Mouse (Mus musculus) heart, adult 11 months (tissue): ENCODE measurements at regions not wholly inside any gene's neighbourhood (a gene's known extent, or its start where the extent isn't known, plus 50 kb on each side); places are given as distances from the start of the nearest gene placed in this dataset.
"Not testable (repeated sequence)": the region's sequence is repeated elsewhere in the genome, so short reads cannot be mapped to it uniquely, and the experiment has no call there.

Experiments
- DNase-seq: peaks from one replicate; pipeline ENCODE4 v3.0.0; 2022

GRCm38 (mm10) chr16:51169294-51169693 is 578.3 kb upstream of the Ccdc54 start:
- DNase-seq = no peak

- DNase-seq = no peak
Measured at GRCm38 (mm10) chr16:51160768-51161167, 569.8 kb upstream of the Ccdc54 start.

DNA sequence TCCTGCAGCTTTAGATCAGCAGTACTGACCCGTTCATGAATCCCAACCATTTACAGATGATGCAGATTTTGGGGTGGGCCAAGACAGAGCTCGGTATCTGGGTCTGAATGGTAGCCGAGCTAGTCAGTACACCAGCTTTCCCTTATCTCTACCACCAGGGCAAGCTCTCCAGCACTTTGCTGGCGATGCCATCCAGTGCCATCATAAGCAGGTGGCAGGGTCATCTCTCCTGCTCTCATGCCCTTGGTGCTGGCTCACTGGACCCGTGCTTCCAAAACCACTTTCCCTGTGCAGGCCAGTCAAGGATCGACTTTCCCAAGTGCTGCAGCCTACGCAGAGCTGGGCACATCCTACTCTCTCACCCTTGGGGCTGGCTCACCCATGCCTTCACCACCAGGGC is 547.6 kb upstream of the Ccdc54 start:
- peak; percentile 76 for DNase-seq

DNA sequence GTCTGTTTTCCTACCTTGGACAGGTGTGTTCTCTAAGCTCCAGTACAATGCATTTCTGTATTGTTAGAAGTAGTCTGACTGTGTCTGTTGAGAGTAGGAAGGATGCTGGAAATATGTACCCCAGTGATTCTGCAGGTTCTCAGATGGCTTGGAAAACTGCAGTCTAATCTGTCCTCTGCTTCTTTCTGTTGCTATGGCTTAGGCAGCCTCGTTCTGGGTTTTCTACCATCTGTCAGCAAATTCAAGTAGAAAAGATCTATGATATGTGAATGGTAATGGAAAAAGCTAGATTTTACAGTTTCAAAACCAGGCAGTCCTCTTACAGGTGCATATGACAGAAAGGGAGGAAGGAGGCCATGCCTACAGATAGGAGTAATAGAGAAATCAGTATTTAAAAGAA is 528.9 kb upstream of the Ccdc54 start:
- no peak for DNase-seq

DNA sequence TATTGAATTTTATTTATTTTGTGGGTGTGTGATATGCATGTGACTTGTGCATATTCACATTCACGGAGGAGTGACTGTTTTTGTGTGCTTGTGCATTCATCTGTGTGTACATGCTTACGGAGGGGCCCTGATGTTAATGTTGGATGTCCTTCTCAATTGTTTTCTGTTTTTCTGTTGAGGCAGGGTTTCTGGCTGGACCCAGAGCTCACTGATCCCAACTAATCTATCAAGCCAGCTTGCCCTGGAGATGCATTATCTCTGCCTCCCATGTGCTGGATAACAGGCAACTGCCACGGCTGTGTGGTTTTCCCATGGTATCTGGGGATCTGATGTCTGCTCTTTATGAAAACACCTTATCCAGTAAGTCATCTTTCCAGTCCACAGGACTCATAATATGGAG is 527.4 kb upstream of the Ccdc54 start:
- peak; percentile 56 for DNase-seq

DNA sequence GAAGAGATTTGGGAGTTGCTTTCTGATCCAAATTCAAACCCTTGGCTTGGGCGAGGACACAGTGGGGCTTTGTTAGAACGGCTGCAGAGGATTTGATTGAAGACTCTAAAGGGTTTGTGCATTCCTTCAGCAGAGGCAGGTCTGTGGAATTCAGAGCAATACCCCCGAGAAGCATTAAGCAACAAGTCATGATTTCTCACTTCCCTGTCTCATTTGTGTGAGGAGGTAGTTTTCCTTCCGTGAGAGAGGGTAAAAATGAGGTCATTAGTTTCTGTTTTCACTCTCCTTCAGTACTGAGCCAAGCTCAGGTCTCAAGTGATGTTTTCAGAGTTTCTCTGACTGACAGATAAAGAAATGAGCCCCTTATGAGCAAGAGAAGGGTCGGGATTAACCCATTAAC is 526.9 kb upstream of the Ccdc54 start:
- DNase-seq = no peak

DNA sequence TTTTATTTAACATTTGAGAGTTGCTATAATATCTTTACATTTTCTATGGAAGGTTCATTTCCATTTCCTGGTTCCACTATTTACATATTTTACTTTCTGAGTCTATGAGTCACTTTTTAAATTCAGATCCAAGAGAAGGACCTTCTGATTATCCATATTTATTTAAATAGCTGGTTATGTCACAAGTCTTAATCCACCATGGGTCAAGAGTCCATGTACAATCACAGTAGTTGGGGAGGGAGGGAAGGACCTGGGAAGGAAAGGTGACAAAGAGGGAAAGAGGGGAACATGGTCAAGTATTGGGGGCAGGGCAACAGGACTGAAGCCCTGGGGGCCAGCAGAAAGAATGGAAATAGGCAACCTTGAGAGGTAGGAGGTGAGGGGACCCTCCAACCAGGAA is 518.9 kb upstream of the Ccdc54 start:
- no peak for DNase-seq

DNA sequence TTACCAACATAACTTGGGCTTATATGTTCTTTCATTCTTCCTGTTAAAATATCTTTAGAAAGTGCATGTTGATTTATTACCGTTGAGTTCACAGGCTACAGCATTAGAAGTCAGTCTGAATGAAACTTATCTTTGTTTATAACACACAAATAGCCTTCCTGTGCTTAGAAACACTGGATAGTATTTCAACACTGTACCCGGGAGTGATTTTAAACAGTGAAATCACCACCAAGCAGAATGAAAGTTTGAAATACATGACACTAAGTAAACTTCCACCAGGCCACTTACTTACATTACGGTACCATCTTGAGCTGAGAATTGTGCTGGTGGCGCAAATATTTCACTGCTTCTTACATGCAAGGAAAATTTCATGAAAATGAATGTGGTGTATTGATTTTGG is 516.5 kb upstream of the Ccdc54 start:
- no peak for DNase-seq

- DNase-seq = no peak
Measured at GRCm38 (mm10) chr16:51086556-51086955, 495.6 kb upstream of the Ccdc54 start.

DNA sequence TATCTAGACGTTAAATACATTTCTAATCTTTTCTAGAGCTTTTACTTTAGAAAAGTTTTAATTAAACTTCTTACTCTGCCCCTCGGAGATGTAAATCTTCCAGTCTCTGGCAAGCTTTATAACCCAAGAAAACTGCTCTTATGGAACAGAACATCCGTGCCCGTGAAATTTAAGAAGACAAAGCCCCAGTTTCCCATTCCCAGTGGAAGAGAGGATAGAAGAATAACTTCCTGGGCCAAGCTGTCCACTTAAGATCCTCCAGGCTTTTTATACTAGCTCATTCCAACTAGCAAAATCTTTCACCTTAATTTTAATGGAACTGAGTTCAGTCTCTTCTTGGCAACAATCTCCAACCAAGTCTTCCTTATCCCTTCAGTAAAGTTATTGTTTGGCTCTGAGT is 489.2 kb upstream of the Ccdc54 start:
- no peak for DNase-seq

GRCm38 (mm10) chr16:51048650-51049049 is 457.7 kb upstream of the Ccdc54 start:
- no peak for DNase-seq

DNA sequence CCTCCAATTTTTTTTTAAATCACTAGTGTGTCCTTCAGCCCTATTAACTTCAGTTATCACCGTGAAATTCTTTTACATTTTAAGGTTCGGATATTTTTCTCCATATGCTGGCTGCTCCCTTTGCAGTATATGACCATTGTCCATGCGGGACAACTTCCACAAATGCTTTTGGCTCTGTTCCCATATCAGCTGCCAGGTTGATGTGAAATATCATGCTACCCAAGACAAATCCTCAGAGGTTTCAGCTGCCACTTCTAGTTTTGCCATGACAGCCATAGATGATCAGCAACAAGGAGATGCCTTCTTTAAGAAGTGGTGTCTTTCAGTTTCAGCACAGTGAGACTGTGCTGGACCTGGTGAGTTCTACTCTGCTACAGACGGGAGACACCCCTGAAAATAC is 457.2 kb upstream of the Ccdc54 start:
- no peak for DNase-seq

GRCm38 (mm10) chr16:51041311-51041710 is 450.4 kb upstream of the Ccdc54 start:
- DNase-seq = no peak

GRCm38 (mm10) chr16:51002876-51003275 is 411.9 kb upstream of the Ccdc54 start:
- no peak for DNase-seq

GRCm38 (mm10) chr16:50964395-50964794 is 373.4 kb upstream of the Ccdc54 start:
- no peak for DNase-seq

DNA sequence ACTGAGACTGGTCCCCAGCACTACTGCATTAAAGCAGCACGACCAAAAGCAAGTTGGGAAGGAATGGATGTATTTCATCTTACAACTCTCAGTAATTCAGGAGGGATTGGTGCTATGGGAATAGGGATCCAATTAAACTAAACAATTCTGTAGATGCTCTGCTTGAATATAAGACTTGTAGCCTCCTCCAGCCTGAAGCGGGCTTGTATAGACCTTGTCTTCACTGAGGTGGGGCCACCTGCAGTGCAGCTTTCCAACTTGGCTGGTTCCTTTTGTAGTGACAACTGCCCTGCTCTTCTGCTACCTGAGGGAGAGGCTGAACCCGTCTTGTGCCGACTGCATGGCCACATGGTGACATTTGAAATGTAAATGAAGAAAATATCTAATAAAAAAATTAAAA is 353.1 kb upstream of the Ccdc54 start:
- no peak for DNase-seq

DNA sequence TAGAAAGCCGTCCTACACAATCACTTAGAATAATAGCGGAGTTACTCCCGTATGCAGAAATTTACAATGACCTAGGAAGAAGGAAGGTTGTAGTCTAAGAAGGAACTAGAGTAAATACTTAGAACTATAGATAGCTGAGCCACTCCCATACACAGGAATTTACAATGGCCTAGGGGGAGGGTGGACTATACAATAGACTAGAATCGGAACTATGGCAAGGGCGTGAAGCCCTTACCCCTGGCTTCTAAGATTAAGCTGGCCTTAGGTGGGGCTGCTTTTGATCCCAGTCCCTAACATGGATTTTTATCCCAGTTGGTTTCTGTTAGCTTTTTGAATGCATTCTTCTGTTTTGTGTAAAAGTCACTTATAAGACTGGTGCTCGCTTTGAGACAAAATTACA is 352.6 kb upstream of the Ccdc54 start:
- not testable (repeated sequence) for DNase-seq

DNA sequence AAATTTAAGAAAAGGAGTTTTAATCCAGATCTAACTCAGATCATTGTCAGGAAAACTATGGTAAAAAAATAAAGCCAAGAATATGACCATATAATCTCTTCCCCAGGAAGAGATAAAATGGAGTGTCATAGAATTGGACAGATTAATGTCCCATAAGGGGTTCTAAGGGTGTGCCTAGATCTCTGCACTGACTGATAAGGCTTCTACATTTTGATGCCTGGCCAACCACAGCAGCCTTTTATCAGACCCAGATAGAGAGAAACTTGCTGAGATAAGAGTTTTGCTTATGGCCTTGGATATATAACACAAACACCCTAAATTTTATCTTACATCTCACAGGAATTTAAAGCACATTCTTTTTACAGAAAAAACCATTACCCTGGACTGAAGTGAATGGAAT is 351.3 kb upstream of the Ccdc54 start:
- no peak for DNase-seq

GRCm38 (mm10) chr16:50939316-50939715 is 348.4 kb upstream of the Ccdc54 start:
- no peak for DNase-seq

GRCm38 (mm10) chr16:50907732-50908131 is 316.8 kb upstream of the Ccdc54 start:
- no peak for DNase-seq

DNA sequence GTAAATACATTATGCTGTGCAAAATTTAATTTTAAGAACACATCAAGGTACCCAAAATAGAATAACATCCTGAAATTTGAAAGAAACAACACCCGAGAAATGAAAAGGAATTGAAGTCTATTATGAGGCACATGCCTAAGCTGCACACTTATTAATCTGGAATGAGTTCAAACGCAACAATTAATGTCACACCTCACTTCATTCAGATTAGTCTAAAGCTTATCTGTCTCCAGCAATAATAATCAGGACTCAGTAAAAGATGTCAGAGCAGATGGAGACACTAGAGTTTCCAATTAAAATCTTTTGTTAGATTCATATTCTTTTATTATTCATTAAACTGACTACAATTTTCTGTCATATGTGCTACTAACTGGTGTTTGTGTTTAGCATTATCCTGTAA is 308.2 kb upstream of the Ccdc54 start:
- no peak for DNase-seq

- no peak for DNase-seq
Measured at GRCm38 (mm10) chr16:50877926-50878325, 287.0 kb upstream of the Ccdc54 start.

- DNase-seq = no peak
Measured at GRCm38 (mm10) chr16:50871318-50871717, 280.4 kb upstream of the Ccdc54 start.

GRCm38 (mm10) chr16:50863565-50863964 is 272.6 kb upstream of the Ccdc54 start:
- DNase-seq = no peak

DNA sequence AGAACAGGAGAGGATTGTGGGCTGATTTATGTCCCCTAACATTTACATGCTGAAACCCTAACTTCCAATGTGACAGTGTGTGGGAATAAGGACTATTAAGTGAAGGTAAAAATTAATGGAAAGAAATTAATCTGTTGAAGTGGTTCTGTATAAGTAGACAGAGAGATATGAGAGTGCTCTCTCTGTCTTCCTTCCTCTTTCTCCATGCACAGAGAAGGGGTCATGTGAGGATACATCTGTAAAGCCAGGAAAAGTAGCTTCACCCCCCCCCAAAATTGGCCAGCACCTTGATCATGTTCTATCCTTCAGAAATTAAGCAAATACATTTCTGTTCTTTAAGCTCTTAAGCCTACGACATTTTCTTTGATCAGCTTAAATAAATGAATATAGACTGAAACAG is 268.6 kb upstream of the Ccdc54 start:
- DNase-seq = no peak

GRCm38 (mm10) chr16:50852081-50852480 is 261.1 kb upstream of the Ccdc54 start:
- no peak for DNase-seq
